Mouse (Mus musculus) neural tube, embryonic 11.5 days (tissue): ENCODE results near the gene Hspa2. TPM values are rescaled to one million over a fixed set of nuclear protein-coding genes. Genes with fewer than 3 reads are reported as not detected.
"Not testable (repeated sequence)": the region's sequence is repeated elsewhere in the genome, so short reads cannot be mapped to it uniquely, and the experiment has no call there.

Source experiments
- ATAC-seq: fragments of 200-750 bp; cut with Nextera tagmentation; 2 replicates; pipeline ENCODE4 v1.8.0; 2017; ENCODE audit warnings: moderate number of reproducible peaks, mild to moderate bottlenecking, moderate TSS enrichment, moderate library complexity; ENCODE audit not compliant: insufficient read depth, low FRiP score, low TSS enrichment
- DNase-seq: peaks from one replicate; pipeline ENCODE4 v3.0.0-alpha.2; 2015; ENCODE audit warnings: low spot score
- H3K27ac ChIP-seq: fragments of 300-500 bp; sonication (generic); 2 replicates; pipeline ENCODE4 v1.5.1; 2014; ENCODE audit warnings: low read depth, mild to moderate bottlenecking, low read length
- H3K27me3 ChIP-seq: fragments of 300-500 bp; sonication (generic); 2 replicates; pipeline ENCODE4 v1.6.1; 2014; ENCODE audit warnings: mild to moderate bottlenecking, low read length, mixed read lengths; ENCODE audit not compliant: control insufficient read depth, insufficient read depth
- H3K36me3 ChIP-seq: fragments of 300-500 bp; sonication (generic); 2 replicates; pipeline ENCODE4 v1.6.1; 2014; ENCODE audit warnings: mild to moderate bottlenecking, low read length, moderate library complexity, mixed read lengths; ENCODE audit not compliant: control insufficient read depth, insufficient read depth
- H3K4me1 ChIP-seq: fragments of 300-500 bp; sonication (generic); 2 replicates; pipeline ENCODE4 v1.6.1; 2014; ENCODE audit warnings: low read length, mixed read lengths; ENCODE audit not compliant: control insufficient read depth, insufficient read depth
- H3K4me2 ChIP-seq: fragments of 300-500 bp; sonication (generic); 2 replicates; pipeline ENCODE4 v1.6.1; 2014; ENCODE audit warnings: low read depth, mild to moderate bottlenecking, moderate library complexity
- H3K4me3 ChIP-seq: fragments of 300-500 bp; sonication (generic); 2 replicates; pipeline ENCODE4 v1.5.1; 2014; ENCODE audit warnings: low read depth, low read length
- H3K9ac ChIP-seq: fragments of 300-500 bp; sonication (generic); 2 replicates; pipeline ENCODE4 v1.6.1; 2014; ENCODE audit warnings: mild to moderate bottlenecking, low read length
- H3K9me3 ChIP-seq: fragments of 300-500 bp; sonication (generic); 2 replicates; pipeline ENCODE4 v1.6.1; 2016; ENCODE audit warnings: low read length; ENCODE audit not compliant: control insufficient read depth
- WGBS: fragments of 180-500 bp; shearing (Covaris S2); extraction: QIAGEN DNeasy Blood & Tissue Kit; methylation state at CpG from one replicate; pipeline ENCODE4 v1.1.7; 2014; 5-methylcytosine and 5-hydroxymethylcytosine counted together
- polyA plus RNA-seq: library from polyadenylated mRNA; unstranded; fragments of >200 nt; fragmentation: Nextera tagmentation; extraction: Ambion mirVana; gene quantifications from 2 replicates; pipeline ENCODE4 v1.2.1, GENCODE M21; 2014

The Hspa2 gene
- polyA plus RNA-seq, 1 experiment from 2014 or later: 5.1 TPM

DNA sequence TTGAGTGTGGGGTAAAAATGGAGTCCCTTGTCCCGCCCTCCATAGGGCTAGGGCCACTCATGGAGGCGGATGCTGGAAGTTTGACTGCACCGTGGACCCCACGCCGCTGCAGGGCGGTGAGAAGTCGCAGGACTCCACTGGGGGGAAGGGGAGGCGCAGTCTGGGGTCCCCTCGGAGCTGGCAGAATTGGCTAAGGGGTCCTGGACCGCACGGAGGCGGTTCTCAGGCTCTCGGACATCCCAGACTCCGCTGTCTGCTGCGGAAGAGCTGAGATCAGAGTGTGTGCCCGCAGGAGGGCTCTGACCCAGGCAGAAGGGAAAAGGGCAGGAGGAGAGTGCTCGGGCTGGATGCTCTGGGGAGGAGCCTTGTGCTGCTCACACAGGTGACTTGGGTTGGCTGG is 31.1 kb downstream of the Hspa2 start:
- Histone ChIP-seq H3K36me3 (no peaks in the 10 kb centered on the region), H3K4me1 (0 out of 2 replicates have a peak, but pooled peaks cover 3% of the 10 kb centered on the region), H3K9ac (peak overlapping the region; percentile 42; the same call in 1 of the 2 replicates), H3K4me3 (peak overlapping the region; percentile 31), H3K27ac (no peak overlapping the region), H3K4me2 (peak overlapping the region; percentile 48), H3K27me3 (no peaks in the 10 kb centered on the region), H3K9me3 (no peaks in the 10 kb centered on the region)
- WGBS: 2% methylated on average over 17 of the region's 17 CpGs
- ATAC-seq (no peak), DNase-seq (no peak)

DNA sequence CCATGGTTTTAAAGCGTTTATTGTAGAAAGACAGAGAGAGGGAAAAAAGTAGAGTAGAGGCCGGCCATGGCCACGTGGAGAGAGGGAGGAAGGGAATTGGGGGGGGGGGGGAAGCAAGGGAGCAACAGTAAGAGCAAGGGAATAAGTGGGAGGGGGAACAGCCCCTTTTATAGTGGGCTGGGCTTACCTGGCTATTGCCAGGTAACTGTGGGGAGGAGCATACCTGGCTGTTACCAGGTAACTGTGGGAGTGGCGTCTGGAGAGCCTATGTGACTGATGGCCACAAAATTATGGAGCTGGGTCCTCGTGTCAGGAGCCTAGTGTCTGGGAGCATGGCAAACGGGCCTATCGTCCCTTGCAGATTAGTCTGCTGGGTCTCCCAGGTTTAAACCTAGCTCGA is 31.6 kb downstream of the Hspa2 start:
- WGBS: 38% methylated on average over 8 of the region's 8 CpGs
- no peaks in the 10 kb centered on the region for H3K9me3 ChIP-seq
- H3K9ac ChIP-seq: no peak overlapping the region
- DNase-seq (no peak), ATAC-seq (no peak)
- no peaks in the 10 kb centered on the region for H3K27me3 ChIP-seq
- no peaks in the 10 kb centered on the region for H3K36me3 ChIP-seq
- H3K4me1 ChIP-seq: 0 out of 2 replicates have a peak, but pooled peaks cover 3% of the 10 kb centered on the region
- H3K27ac ChIP-seq: no peak overlapping the region
- H3K4me2 ChIP-seq: peak overlapping the region; percentile 48
- H3K4me3 ChIP-seq: no peak overlapping the region

DNA sequence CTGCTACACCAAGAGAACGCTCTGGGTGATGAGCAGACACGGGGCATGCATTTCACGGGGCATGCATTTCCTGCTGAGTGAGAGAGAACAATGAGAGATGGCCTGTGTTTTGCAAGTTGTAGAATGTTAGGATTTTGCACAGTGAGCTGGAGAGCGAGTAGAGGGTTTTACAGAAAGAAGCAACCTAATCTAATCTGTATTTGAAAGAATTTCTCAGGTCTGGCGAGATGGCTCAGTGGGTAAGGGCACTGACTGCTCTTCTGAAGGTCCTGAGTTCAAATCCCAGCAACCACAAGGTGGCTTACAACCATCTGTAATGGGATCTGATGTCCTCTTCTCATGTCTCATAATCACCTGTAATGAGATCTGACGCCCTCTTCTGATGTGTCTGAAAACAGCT is 39.5 kb downstream of the Hspa2 start:
- H3K4me2 ChIP-seq, DNase-seq, ATAC-seq, H3K4me3 ChIP-seq, H3K36me3 ChIP-seq, H3K9me3 ChIP-seq, H3K27me3 ChIP-seq, H3K4me1 ChIP-seq, H3K27ac ChIP-seq, H3K9ac ChIP-seq: not testable (repeated sequence)
- WGBS: 80% methylated on average over 6 of the region's 6 CpGs

DNA sequence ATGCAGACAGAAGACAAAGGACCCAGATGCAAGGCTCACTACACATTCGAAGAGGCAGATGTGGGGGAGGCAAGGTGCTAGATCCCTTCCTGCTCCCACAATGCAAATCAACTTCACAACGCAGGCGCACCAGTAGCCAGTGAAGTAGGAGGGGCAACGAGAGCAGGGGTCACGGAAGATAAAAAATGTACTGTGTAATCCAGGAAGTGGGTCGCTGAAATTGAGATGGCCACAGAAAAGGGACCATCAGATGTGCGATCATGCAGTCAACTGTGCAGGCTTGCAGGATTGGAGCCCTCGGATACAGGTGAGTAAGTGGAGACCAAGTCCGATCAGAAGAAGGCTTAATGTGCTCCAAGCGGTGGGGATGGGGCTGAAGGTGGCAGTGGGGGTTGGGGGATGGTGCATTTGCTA is 40.4 kb downstream of the Hspa2 start:
- DNase-seq: no peak
- no peaks in the 10 kb centered on the region for H3K36me3 ChIP-seq
- 58% methylated on average over 10 of the region's 10 CpGs for WGBS
- ATAC-seq: no peak
- H3K4me1 ChIP-seq: no peaks in the 10 kb centered on the region
- H3K27me3 ChIP-seq: no peaks in the 10 kb centered on the region
- H3K9me3 ChIP-seq: no peaks in the 10 kb centered on the region
- H3K4me2 ChIP-seq: no peak overlapping the region
- H3K27ac ChIP-seq: no peak overlapping the region
- H3K4me3 ChIP-seq: no peak overlapping the region
- no peak overlapping the region for H3K9ac ChIP-seq

DNA sequence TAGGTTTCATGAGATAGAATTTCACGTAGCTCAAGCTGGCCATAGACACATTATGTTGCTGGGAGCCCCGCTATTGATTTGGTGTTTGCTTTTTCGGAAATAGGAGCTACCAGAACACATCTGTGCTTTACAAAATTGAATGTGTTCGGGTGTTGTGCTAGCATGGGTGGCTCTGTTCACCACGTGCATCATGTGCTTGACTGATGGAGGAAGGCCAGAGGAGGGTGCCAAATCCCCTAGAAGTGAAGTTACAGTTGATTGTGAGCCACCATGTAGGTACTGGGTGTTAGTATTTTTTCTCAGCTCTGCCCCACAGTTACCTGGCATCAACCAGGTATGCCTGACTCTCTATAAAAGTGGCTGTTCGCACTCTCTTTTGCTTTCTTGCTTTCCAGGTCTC is 40.9 kb downstream of the Hspa2 start:
- Histone ChIP-seq H3K27me3 (no peaks in the 10 kb centered on the region), H3K9ac (no peak overlapping the region), H3K36me3 (no peaks in the 10 kb centered on the region), H3K4me1 (no peaks in the 10 kb centered on the region), H3K9me3 (no peaks in the 10 kb centered on the region), H3K4me2 (no peak overlapping the region), H3K27ac (no peak overlapping the region), H3K4me3 (no peak overlapping the region)
- no peak for ATAC-seq
- DNase-seq: no peak
- 86% methylated on average over 6 of the region's 6 CpGs for WGBS

DNA sequence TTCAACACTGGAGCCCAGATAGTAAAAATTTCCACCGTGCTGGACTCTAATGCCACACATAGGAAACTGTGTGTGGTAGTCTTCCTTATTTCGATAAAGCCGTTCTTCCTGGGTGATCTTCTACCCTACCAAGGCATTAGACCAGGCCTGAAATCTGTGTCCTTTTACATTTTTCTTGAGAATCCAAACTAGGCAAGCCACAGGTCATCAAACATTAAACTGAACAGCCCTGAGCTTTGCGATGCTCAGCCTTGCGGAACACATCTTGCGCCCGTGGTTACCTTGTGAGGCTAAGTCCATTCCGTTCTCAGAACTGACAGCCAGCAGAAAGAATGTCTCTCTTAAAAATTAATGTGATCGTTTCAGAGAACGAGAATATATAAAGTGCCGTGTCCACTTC is 42.2 kb downstream of the Hspa2 start:
- no peaks in the 10 kb centered on the region for H3K27me3 ChIP-seq
- 79% methylated on average over 11 of the region's 11 CpGs for WGBS
- no peak for DNase-seq

DNA sequence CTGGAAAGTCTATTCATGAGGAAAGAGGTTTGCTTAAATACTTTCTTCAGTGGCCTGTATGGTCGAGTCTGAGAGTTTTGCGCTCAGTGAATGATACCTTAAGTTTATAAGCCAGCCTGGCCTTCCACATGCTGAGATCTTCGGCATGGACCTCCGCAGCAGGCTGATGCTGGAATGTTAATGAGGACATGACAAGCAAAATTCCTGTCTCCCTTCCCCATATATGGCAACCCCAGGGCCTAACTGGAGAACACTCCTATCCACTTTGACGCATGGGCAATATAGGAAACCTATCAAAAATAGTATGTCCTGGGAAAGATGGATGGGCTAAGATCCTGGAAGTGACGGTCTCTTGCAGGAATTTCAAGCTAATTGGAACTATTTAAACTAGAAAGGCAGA is 44.2 kb downstream of the Hspa2 start:
- H3K4me2 ChIP-seq: no peak overlapping the region
- ATAC-seq (no peak), DNase-seq (no peak)
- no peaks in the 10 kb centered on the region for H3K9me3 ChIP-seq
- no peak overlapping the region for H3K27ac ChIP-seq
- H3K9ac ChIP-seq: no peak overlapping the region
- H3K4me3 ChIP-seq: no peak overlapping the region
- no peaks in the 10 kb centered on the region for H3K36me3 ChIP-seq
- 82% methylated on average over 6 of the region's 6 CpGs for WGBS
- H3K4me1 ChIP-seq: no peaks in the 10 kb centered on the region
- no peaks in the 10 kb centered on the region for H3K27me3 ChIP-seq

More for the DNA sequence above, 42.2 kb downstream of the Hspa2 start:
- H3K4me3 ChIP-seq: no peak overlapping the region
- H3K9me3 ChIP-seq: no peaks in the 10 kb centered on the region
- ATAC-seq: no peak
- no peaks in the 10 kb centered on the region for H3K4me1 ChIP-seq
- H3K27ac ChIP-seq: no peak overlapping the region
- no peak overlapping the region for H3K4me2 ChIP-seq
- H3K9ac ChIP-seq: no peak overlapping the region
- H3K36me3 ChIP-seq: no peaks in the 10 kb centered on the region

DNA sequence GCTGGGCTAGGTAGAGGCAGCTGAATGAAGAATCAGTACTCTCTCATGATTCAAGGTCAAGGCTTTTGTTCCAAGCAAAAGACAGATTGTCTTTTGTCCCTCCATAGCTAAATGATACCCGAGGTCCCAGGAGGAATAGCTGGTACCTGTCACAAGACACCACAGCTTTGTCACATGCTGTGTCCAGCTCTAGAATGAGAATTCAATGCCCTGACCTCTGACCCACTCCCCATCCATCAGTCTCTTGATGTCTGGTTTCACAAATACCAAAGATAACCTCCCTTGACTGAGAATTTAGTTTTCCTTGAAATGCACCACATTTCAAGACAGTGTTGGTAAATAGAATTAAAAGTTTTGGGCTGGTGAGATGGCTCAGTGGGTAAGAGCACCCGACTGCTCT is 48.2 kb downstream of the Hspa2 start:
- Histone ChIP-seq H3K9me3 (no peaks in the 10 kb centered on the region), H3K36me3 (no peaks in the 10 kb centered on the region), H3K27ac (no peak overlapping the region), H3K27me3 (no peaks in the 10 kb centered on the region), H3K4me3 (no peak overlapping the region), H3K9ac (no peak overlapping the region), H3K4me1 (no peaks in the 10 kb centered on the region), H3K4me2 (no peak overlapping the region)
- WGBS: 47% methylated on average over 2 of the region's 2 CpGs
- DNase-seq (no peak), ATAC-seq (no peak)
